Mouse (Mus musculus) hindbrain, embryonic 10.5 days (tissue): Measurements from ENCODE around the gene Sorcs3. TPM values are rescaled to one million over a fixed set of nuclear protein-coding genes. Genes with fewer than 3 reads are reported as not detected.

ENCODE experiments used
- DNase-seq: peaks from one replicate; pipeline ENCODE4 v3.0.0-alpha.2; 2017; ENCODE audit warnings: low spot score
- H3K27ac ChIP-seq: fragments of 300-500 bp; sonication (generic); 2 replicates; pipeline ENCODE4 v1.5.1; 2016; ENCODE audit warnings: mild to moderate bottlenecking, moderate library complexity
- H3K27me3 ChIP-seq: fragments of 300-500 bp; sonication (generic); 2 replicates; pipeline ENCODE4 v1.6.1; 2016; ENCODE audit warnings: mild to moderate bottlenecking; ENCODE audit not compliant: poor library complexity, insufficient read depth, severe bottlenecking
- H3K36me3 ChIP-seq: fragments of 300-500 bp; sonication (generic); 2 replicates; pipeline ENCODE4 v1.6.1; 2016; ENCODE audit warnings: mild to moderate bottlenecking, moderate library complexity
- H3K4me1 ChIP-seq: fragments of 300-500 bp; sonication (generic); replicated peaks from 2 replicates; pipeline ENCODE4 v1.6.1; 2016; ENCODE audit warnings: mild to moderate bottlenecking
- H3K4me3 ChIP-seq: fragments of 300-500 bp; sonication (generic); 2 replicates; pipeline ENCODE4 v1.5.1; 2016; ENCODE audit warnings: mild to moderate bottlenecking, moderate library complexity
- H3K9me3 ChIP-seq: fragments of 300-500 bp; sonication (generic); 2 replicates; pipeline ENCODE4 v1.6.1; 2016; ENCODE audit warnings: mild to moderate bottlenecking, moderate library complexity
- WGBS: fragments of 180-500 bp; shearing (Covaris S2); methylation state at CpG from one replicate; pipeline ENCODE4 v1.1.7; 2016; 5-methylcytosine and 5-hydroxymethylcytosine counted together
- polyA plus RNA-seq: library from polyadenylated mRNA; unstranded; fragments of >200 nt; fragmentation: Nextera tagmentation; extraction: Ambion mirVana; gene quantifications from 2 replicates; pipeline ENCODE4 v1.2.1, GENCODE M21; 2016

Sorcs3 gene
- polyA plus RNA-seq, 1 experiment from 2014 or later, result 3.1 TPM

DNA sequence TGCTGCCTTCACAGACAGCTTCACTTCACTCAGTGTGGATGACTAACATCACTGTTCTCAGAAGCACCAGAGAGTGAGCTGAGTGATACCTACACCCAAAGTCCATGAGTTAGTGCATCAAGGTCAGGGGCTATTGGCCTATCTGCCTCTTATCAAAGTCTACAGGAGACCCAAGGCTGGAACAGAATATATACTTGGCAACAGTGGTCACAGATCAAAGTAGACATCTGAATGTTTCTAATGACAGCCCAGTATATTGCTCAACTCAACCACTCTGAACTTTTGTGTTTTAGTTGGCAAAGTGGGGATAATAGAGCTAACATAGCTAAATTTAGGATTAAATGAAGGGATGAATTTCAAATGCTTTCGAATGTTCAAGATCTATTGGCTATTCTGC lies 501.1 kb downstream of the Sorcs3 start:
- Histone ChIP-seq H3K27ac (no peak overlapping the region), H3K4me1 (peaks cover 11% of the 10 kb centered on the region), H3K4me3 (no peak overlapping the region), H3K27me3 (no peaks in the 10 kb centered on the region), H3K9me3 (no peaks in the 10 kb centered on the region), H3K36me3 (no peaks in the 10 kb centered on the region)
- DNase-seq, result no peak
- 92% methylated on average over 1 of the region's 1 CpGs for WGBS

DNA sequence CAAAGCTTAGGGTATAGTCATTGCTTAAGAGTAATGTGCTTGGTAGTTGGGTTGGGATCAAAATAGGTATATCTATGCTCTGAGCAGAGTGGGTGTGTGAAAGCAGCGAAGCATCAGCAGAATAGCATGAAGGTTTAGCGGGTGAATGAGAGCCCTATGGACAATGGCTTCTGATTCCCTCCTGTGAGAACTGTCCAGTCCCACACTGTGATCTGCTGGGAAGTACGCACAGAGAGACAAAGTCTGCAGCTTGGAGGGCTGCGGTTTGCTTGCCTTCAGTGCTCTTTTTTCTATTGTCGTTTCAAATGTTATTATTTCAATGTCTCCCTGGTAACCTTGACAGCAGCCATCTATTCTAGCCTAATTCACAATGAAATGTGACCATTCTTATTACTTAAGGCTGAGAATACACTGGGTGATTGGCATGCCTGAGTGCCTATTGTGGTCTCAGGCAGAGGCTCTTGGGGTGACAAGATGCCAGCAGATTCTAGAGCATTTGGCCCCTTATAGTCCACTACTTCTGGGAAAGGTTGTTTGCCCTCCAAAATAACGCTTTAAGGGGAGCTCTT lies 520.1 kb downstream of the Sorcs3 start:
- H3K27ac ChIP-seq, result peak overlapping the region; percentile 35
- H3K9me3 ChIP-seq, result no peaks in the 10 kb centered on the region
- whole genome bisulfite sequencing, result 30% methylated on average over 6 of the region's 6 CpGs
- peaks cover 25% of the 10 kb centered on the region for H3K4me1 ChIP-seq
- DNase-seq, result peak; percentile 35
- H3K36me3 ChIP-seq, result no peaks in the 10 kb centered on the region
- no peak overlapping the region for H3K4me3 ChIP-seq
- H3K27me3 ChIP-seq, result no peaks in the 10 kb centered on the region

GRCm38 (mm10) chr19:48727048-48727447 lies 521.2 kb downstream of the Sorcs3 start:
- peaks cover 25% of the 10 kb centered on the region for H3K4me1 ChIP-seq
- WGBS, result 43% methylated on average over 3 of the region's 3 CpGs
- 0 out of 2 replicates have a peak overlapping the region, but pooled peaks have one; percentile 45 for H3K27ac ChIP-seq
- H3K27me3 ChIP-seq, result no peaks in the 10 kb centered on the region
- no peak overlapping the region for H3K4me3 ChIP-seq
- no peaks in the 10 kb centered on the region for H3K9me3 ChIP-seq
- H3K36me3 ChIP-seq, result no peaks in the 10 kb centered on the region
- DNase-seq, result no peak

GRCm38 (mm10) chr19:48727601-48728000 lies 521.8 kb downstream of the Sorcs3 start:
- H3K9me3 ChIP-seq, result no peaks in the 10 kb centered on the region
- no peak for DNase-seq
- no peaks in the 10 kb centered on the region for H3K36me3 ChIP-seq
- H3K27ac ChIP-seq, result no peak overlapping the region
- WGBS, result 97% methylated on average over 5 of the region's 5 CpGs
- H3K4me1 ChIP-seq, result peaks cover 25% of the 10 kb centered on the region
- H3K27me3 ChIP-seq, result no peaks in the 10 kb centered on the region
- no peak overlapping the region for H3K4me3 ChIP-seq

- DNase-seq, result no peak
- no peaks in the 10 kb centered on the region for H3K9me3 ChIP-seq
Observed at GRCm38 (mm10) chr19:48731731-48732130, 525.9 kb downstream of the Sorcs3 start.

GRCm38 (mm10) chr19:48734370-48734769 lies 528.5 kb downstream of the Sorcs3 start:
- Histone ChIP-seq H3K27me3 (no peaks in the 10 kb centered on the region), H3K27ac (no peak overlapping the region), H3K36me3 (no peaks in the 10 kb centered on the region), H3K9me3 (no peaks in the 10 kb centered on the region), H3K4me1 (peaks cover 4% of the 10 kb centered on the region; the same call in 1 of the 2 replicates), H3K4me3 (no peak overlapping the region)
- 46% methylated on average over 4 of the region's 4 CpGs for WGBS
- no peak for DNase-seq

More at GRCm38 (mm10) chr19:48731731-48732130, 525.9 kb downstream of the Sorcs3 start:
- H3K36me3 ChIP-seq, result no peaks in the 10 kb centered on the region
- 91% methylated on average over 10 of the region's 10 CpGs for WGBS
- no peaks in the 10 kb centered on the region for H3K27me3 ChIP-seq
- no peak overlapping the region for H3K27ac ChIP-seq
- no peak overlapping the region for H3K4me3 ChIP-seq
- peaks cover 13% of the 10 kb centered on the region for H3K4me1 ChIP-seq

- no peaks in the 10 kb centered on the region for H3K27me3 ChIP-seq
- no peak overlapping the region for H3K27ac ChIP-seq
- H3K4me3 ChIP-seq, result no peak overlapping the region
- no peaks in the 10 kb centered on the region for H3K9me3 ChIP-seq
- peaks cover 4% of the 10 kb centered on the region; the same call in 1 of the 2 replicates for H3K4me1 ChIP-seq
- no peaks in the 10 kb centered on the region for H3K36me3 ChIP-seq
- 61% methylated on average over 2 of the region's 2 CpGs for WGBS
- no peak for DNase-seq
Observed at GRCm38 (mm10) chr19:48737554-48737953, 531.7 kb downstream of the Sorcs3 start.

- Histone ChIP-seq H3K4me3 (no peak overlapping the region), H3K36me3 (no peaks in the 10 kb centered on the region), H3K27ac (no peak overlapping the region), H3K27me3 (no peaks in the 10 kb centered on the region), H3K4me1 (no peaks in the 10 kb centered on the region), H3K9me3 (no peaks in the 10 kb centered on the region)
- 88% methylated on average over 9 of the region's 9 CpGs for WGBS
- no peak for DNase-seq
Observed at GRCm38 (mm10) chr19:48755156-48755555, 549.3 kb downstream of the Sorcs3 start.

GRCm38 (mm10) chr19:48756831-48757230 lies 551.0 kb downstream of the Sorcs3 start:
- DNase-seq, result no peak
- Histone ChIP-seq H3K4me1 (no peaks in the 10 kb centered on the region), H3K27ac (no peak overlapping the region), H3K9me3 (no peaks in the 10 kb centered on the region), H3K4me3 (no peak overlapping the region), H3K27me3 (no peaks in the 10 kb centered on the region), H3K36me3 (no peaks in the 10 kb centered on the region)
- WGBS, result 81% methylated on average over 6 of the region's 6 CpGs

DNA sequence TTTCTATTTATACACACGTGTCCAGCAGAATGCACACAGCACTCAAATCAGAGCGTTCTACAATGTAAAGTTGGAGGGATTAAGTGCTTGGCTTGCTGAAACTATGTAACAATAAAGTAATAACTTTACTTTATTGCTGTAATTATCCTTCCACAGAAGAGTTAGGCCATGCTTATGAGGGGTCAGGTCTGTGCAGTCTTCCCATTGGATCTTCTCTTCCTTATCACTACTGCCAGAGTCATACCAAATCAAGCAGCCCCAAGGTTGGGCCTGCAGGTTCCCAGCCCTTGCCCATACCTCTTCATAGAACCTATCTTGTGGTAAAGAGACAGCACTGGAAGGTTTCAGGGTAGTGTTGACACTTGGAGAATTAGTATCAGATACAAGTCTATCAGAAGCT lies 560.7 kb downstream of the Sorcs3 start:
- Histone ChIP-seq H3K36me3 (no peaks in the 10 kb centered on the region), H3K9me3 (no peaks in the 10 kb centered on the region), H3K27me3 (no peaks in the 10 kb centered on the region), H3K4me3 (no peak overlapping the region), H3K27ac (no peak overlapping the region), H3K4me1 (peaks cover 6% of the 10 kb centered on the region; the same call in 1 of the 2 replicates)
- DNase-seq, result no peak
- WGBS, result 94% methylated on average over 2 of the region's 2 CpGs

DNA sequence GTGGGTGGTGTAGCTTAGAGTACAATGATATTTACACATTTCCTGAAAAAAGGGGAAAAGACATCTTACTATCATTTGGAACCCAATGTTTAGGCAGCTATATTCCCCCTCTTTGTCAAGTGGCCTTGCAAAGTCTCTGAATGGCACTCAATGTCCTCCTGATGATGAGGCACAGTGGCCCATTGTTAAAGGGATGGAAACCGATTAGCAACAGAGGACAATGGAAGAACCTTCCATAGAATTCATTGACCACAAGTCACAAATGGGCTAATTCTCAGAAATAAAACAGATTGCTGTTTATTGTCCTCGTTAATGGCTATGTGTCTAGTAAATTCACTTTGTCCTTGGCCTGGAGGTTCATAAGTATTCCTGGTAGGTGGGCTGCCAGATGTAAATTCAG lies 565.7 kb downstream of the Sorcs3 start:
- H3K27me3 ChIP-seq, result no peaks in the 10 kb centered on the region
- H3K9me3 ChIP-seq, result 0 out of 2 replicates have a peak, but pooled peaks cover 1% of the 10 kb centered on the region
- H3K27ac ChIP-seq, result no peak overlapping the region
- DNase-seq, result no peak
- H3K4me1 ChIP-seq, result no peaks in the 10 kb centered on the region
- no peak overlapping the region for H3K4me3 ChIP-seq
- no peaks in the 10 kb centered on the region for H3K36me3 ChIP-seq
- WGBS, result 50% methylated on average over 2 of the region's 2 CpGs

DNA sequence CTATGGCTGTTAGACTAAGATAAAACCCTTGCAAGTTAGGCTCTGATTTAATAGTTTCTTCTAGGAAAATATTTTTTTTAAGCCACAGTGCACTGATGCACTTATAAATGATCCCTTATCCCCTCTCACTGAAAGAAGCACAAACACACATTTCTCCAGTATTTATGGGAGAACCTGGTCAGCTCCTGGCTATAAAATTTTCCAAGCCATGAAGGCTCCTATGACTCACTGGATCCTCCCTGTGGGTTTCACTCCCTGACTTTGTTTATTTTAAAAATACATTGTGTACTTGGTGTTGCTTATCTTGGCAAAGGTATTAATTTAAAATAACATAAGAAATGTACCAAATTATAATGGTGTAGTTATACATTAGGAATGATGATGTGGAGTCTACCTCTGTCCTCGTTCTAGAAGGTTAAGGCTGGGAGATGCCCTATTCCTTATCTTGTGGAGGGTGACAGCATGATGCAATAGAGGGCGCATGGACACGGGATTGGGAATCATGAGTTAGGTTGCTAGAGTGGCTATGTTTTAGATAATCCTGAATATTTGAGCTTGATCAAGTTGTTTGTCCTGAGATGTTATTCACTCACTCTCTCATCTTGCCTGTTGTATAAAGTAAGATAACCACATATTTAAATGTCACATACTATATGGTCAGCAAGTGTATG lies 573.4 kb downstream of the Sorcs3 start:
- Histone ChIP-seq H3K4me1 (no peaks in the 10 kb centered on the region), H3K36me3 (no peaks in the 10 kb centered on the region), H3K9me3 (0 out of 2 replicates have a peak, but pooled peaks cover 4% of the 10 kb centered on the region), H3K27me3 (no peaks in the 10 kb centered on the region), H3K27ac (no peak overlapping the region), H3K4me3 (no peak overlapping the region)
- WGBS, result 87% methylated on average over 3 of the region's 3 CpGs
- DNase-seq, result no peak

DNA sequence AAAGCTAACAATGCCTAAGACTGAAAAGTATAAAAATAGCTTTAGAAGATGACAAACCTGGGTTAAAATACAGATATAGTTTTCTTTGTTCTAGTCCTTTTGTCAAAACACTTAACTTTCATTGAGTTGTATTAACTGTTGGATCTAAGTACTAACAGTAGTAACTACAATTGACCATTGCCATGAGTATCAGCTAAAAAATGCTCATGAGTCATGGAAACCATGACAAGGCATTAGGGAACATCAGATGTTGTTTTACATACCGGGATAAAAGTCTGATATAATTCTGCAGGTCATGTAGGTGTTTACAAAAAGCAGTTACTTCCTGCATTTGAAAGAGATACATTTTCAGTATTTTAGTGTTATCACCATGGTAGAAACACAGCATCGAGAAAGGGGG lies 575.0 kb downstream of the Sorcs3 start:
- no peak overlapping the region for H3K27ac ChIP-seq
- no peak for DNase-seq
- no peaks in the 10 kb centered on the region for H3K4me1 ChIP-seq
- H3K27me3 ChIP-seq, result no peaks in the 10 kb centered on the region
- WGBS, result 86% methylated on average over 2 of the region's 2 CpGs
- no peaks in the 10 kb centered on the region for H3K36me3 ChIP-seq
- 0 out of 2 replicates have a peak, but pooled peaks cover 4% of the 10 kb centered on the region for H3K9me3 ChIP-seq
- H3K4me3 ChIP-seq, result no peak overlapping the region
